Mouse (Mus musculus) heart, postnatal 4 days (tissue): Measurements from ENCODE around the gene Dglucy. TPM values are rescaled to one million over a fixed set of nuclear protein-coding genes. Genes with fewer than 3 reads are reported as not detected.

Experiments used
- DNase-seq: peaks from one replicate; pipeline ENCODE4 v3.0.0; 2021
- total RNA-seq, 2 experiments: library from RNA; stranded (reverse); gene quantifications; 2 replicates each; pipeline ENCODE4 v1.2.3; 2021

Gene Dglucy
- total RNA-seq = 10 to 100 TPM; 14.2 to 17.0 TPM

DNA sequence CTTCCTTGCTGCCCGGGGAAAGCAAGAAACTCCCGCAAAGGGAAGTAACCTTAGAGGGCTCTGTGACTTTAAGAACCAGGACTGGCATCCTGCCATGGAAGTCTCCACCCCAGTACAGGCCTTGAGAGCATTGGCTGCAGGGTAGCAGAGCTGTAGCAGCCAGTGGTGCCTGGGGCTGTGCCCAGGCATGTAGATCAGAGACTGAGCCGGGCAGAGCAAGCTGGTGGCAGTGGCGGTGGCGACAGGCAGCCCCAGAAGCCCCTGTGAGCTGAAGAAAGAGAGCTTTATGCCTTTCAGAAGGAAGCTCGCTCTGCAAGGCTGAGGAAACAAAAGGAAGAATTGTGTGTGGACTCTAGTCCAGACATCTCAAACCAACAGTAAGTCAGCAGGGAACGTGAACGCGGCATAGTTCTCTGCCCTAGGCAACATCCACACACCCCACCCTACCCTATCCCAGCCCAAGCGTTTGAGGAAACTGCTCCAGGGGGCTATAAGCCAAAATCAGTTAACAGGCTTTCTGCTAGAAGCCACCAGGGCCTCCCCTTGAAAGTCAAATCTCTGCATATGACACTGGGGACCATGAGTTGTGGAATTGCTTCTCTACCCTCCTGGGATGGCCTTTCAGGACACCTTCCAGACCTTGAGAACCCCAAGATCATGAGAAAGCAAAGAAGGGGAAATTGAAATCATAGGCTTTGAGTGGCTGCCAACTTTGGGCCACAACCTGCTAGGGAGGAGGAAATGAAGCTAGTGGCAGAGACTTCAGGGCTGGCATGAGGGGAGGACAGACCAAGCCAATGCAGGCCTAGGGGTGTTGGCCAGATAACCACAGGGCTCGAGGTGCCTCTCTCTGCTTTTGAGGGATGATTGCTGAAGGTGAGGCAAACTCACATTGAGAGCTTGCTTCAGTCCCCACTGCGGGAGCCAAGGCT is at the start of gene Dglucy:
Gene Dglucy (plus strand): TSS at position 124 of the 932 bp plus-strand sequence.
- peak; percentile 93 for DNase-seq

DNA sequence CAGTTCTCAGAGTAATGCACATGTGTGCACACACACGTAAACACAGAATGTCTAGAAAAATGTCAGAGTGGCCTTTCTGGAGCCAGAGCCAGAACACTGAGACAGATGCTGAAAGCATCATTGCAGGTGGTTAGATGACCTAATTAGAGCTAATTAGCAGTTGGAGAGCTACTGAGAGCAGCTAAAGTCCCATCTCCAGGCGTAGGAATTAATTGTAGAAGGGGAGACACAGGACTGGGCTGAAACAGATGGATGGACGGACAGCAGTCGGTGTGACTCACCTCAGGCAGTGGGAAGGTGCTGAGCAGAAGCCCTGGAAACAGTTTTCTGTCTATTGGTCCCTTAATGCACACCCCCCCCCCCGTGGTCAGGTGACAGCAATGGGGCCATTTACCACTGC is 43.7 kb upstream of the Dglucy start:
- DNase-seq = no peak

DNA sequence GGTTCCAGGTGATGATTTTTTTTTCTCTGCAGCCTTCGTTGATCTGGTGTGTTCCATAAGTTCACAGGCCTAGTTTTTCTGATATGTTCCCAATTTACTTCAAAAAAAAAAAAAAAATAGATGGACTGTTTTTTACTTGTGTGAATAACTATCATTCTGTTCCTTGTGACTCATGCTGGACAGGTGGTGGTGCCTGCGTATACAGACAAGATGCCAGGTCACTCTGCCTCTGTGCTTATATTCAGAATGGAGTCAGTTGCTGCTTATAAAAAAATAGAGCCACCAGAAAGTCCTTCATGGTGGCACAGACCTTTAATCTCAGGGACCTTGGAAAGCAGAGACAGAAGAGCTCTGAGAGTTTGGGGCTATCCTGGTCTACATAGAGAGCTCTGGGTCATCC is 43.3 kb upstream of the Dglucy start:
- DNase-seq = no peak

DNA sequence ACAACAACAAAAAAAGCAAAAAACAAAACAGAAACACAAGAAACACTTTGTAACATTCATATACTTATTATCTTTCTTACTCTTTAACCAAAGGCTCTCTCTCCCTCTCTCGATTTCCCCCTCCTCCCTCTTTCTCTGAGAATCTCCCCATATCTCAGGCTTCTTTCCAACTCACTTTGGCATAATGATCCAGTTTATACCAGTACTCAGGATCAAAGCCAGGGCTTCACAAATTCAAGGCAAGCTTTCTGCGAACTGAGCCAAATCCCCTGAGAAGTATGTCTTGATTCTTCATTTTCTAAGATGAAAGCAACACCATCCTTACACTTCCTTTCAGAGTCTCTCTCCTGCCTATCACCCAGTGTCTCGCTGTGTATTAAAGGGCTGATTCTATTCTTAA is 40.4 kb upstream of the Dglucy start:
- DNase-seq = no peak

DNA sequence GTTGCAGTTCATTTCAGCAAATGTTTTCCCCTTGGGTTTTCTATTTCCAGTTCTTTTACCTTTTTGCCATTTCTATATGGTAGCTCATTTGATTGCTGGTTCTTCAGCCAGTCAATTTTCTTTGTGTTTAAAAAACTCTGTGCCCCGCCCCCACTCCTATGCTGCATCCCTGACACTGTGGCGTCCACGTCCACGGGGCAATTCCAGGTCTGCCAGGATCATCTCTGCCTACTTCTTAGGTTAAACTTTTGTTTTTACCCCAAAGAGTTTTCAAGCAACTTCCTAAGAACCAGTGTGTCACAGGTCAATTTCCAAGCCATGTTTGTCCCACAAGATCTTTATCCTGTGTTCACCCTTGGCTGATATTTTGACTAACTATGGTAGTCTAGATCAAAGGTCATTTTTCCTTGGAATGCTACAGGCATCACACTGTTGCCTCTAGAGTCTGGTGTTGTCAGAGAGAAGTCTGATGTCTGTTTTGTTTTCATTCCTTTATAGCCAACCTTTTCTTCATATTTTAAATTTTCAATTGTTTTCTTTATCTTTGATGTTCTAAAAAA is 39.8 kb upstream of the Dglucy start:
- DNase-seq = no peak

DNA sequence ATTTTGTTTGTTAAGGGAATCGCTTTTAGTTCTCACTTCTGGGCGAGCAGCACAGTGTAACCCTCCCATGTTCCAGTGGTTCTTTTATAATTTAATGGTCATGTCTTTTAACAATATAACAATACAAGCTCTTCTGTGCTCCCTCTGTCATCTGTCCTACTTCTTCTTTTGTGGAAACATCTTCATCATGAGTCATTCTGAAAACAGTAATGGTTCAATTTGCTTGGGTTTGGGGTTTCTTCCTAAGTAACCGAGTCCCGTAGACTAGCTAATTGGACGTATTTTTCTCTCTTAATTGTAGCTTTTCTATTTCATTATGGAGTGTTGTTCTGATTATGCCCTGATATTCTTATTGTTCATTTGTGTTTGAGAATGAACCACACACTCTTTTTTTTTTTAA is 38.5 kb upstream of the Dglucy start:
- no peak for DNase-seq

DNA sequence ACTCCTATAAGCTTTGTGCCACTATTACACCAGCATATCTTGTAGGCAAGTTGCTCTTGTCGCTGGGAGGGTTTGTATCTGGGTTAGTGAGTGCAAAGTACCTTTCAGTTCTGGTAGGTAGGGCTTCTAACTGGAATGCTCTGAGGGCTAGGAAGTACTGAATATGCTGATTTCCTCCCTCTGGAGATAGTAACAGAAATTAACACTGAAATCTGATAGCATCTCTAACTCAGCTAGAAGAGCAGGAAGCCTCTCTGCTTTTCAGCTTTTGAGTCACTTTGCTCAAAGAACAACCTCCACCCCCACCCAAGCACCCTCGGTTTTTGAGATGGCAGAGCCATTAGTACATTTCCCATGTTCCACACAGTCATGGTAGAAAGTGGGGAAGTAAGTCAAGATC is 36.4 kb upstream of the Dglucy start:
- no peak for DNase-seq

DNA sequence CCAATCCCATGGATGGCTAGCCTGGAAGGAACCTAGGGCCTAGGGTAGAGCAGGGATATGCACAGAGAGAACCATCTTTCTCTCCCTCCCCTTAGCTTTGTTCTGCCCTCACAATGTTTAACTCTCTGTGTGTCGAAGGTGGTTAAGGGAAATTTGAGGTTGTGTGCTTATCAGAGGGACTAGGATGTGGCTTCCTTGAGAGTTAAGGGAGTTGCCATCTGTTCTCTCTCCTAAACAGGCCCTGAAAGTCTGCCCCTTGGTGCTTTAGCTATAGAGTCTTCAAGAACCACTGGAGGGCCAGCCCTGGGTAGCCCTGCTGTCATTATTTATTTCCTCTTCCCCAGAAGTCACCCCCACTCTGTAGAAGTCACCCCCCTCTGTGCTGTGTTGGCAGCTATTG is 25.9 kb upstream of the Dglucy start:
- no peak for DNase-seq

DNA sequence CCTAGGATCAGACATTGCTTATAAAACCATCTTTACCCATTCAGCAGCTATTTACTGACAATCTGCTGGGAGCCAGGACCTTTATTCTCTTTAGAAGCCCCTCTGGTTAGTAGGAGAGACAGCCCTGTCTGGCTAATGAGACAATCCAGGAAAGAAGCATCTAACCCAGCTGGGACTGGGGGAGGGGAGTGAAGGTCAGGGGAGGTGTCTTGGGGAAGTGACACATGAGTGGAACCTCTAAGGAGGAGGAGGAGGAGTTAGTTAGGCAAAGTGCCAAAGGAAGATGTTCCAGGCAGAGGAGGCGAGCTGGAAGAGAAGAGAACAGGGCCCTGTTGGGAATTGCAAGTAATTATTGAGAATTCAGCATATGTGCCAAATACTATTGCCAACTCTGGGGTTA is 25.1 kb upstream of the Dglucy start:
- no peak for DNase-seq

DNA sequence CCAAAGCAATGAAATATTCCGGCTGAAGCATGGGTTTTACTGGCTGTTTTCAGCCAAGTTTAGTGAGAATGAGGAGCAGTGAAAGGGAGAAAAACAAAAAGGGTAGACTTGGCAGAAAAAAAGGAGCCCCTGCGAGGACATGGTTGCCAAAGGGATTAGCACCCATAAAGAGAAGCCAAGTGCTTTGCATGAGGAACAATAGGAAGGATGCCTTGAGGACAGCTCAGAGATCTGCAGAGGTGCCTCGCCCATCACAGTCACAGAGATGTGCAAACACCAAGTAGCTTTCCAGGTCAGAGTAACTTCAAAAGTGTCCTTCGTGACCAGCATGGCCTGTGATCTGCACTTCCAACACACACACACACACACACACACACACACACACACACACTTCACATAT is 21.4 kb upstream of the Dglucy start:
- DNase-seq = no peak

DNA sequence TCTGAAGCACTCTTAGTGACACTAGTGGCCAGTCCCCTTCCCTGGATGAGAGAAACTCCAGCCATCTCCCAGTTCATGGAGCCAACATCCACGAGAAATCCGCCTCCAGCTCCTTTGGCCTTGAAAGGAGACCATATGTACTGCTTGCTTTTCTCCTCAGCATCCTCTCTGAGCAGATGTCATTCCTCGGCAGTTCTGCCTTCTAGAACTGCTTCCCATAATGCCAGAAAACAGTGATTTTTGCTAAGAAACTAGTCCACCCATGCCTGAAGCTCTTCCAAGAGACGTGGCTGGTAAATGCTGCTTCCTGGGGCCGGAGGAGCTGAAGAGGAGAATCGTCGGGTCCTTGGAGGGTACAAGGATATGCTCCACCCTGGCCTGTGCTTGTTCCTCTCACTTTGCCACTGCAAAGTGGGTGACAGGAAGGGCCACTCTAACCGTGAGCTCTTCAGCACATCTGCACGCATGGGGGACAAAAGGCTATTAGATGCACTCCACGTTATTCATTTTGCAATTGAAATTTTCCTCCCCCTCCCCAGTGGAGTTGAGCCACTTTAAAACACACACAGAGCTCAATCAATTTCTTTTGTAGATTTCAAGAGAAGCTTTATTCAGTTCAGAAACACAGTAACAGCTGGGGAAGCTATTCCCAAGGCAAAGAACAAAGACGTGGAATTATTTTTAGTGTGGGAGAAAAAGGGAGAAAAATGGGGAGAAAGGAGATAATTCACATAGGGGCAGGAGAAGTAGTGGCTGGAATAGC is 16.0 kb upstream of the Dglucy start:
- DNase-seq = no peak

DNA sequence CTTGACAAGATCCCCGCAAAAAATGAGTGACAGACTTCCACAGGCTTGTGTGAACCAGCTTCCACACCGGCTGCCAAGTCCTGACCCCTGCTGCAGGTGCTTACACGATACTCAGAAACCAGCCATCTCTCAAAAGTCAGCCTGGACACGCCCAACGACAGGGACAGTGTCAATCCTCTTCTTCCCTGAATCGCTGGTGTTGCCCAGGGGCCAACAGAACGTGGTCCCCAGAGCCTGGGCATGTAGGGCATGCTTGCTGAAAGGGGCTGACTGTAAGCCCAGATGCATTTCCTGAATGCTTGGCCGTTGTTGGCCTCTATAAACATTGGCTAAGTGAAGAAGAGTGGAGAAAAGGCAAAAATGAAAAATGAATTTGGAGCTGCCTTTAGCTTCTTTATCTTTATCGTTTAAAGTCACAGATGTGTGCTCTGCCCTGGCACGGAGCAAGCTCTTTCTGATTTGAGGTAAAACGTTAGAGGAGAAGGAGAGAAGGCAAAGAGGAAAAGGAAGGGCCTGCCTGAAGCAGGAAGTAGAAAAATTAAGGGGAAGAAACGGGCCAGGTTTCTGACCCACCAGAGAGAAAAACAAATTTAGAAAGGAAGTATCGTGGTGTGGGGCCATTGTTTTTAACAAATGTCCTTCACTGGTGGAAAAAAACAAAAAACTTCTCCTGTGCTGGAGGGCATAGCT is 14.4 kb upstream of the Dglucy start:
- DNase-seq = no peak

DNA sequence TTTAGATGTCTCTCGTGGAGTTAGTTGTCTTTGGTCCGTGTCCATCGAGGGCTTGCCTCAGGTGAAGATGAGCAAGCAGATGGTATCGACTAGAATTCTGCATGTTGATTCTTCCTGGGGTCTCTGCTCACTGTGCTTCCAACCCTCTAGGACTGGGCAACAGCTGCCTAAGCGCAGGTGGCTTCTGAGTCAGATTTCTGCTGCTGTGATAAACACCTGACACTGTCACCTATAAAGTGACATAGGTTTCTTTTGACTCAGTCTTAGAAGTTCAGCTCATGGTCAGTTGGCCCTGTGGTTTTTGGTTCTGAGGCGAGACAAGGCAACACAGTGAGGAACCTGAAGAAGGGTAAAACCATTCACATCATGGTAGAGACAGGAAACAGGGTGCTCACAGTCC is 9.0 kb upstream of the Dglucy start:
- DNase-seq = no peak

DNA sequence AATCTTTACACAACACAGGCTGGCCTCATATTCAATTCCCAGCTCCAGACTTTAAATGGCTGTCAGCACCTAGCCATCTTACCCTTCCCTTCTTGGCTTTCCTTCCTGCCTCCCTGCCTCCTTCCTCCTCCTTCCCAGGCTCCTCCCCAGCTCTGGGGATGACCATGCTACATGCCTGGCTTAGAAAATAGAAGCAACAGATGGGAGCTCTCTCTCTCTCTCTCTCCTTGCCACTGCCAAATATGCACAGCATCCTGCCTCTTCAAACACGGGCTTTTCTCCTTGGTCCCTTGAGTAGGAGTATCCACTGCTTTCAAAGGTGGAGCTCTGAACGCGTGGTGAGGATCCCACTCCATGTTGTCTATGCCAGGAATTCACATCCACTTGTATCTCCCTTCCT is 8.1 kb upstream of the Dglucy start:
- DNase-seq = no peak

DNA sequence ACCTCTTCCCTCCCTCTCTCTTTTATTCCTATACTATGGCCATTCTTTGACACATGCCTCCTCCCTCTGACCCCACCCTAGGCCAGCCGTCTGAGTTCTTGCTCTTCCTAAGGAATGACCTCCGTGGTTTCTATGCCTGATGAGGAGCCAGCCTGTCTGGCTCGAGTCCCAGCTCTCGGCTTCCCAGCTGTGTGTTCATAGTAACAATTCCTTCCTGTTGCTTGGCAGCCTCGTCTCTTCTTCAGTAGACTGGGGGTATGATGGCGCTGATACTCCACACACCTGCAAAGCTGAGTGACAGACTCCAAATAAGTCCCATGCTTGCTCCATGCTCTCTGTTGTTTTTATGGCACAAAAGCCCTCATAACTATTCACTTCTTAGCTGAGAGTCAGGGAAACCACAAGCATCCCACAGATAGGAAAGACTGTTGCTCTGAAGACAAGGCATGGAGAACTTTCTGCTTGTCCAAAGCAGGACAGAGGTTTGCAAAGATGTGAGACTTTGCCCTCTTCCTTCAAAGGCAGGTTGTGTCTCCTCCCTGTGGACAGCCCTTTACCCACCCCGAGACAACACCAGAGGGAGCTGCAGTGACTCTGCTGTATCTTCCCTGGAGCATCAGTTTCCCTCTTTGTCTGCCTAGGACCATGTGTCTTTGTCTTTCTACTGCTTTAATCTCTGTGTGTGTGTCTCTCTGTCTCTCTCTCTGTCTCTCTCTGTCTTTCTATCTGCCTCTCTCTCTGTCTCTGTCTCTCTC is 6.5 kb upstream of the Dglucy start:
- peak; percentile 56 for DNase-seq

DNA sequence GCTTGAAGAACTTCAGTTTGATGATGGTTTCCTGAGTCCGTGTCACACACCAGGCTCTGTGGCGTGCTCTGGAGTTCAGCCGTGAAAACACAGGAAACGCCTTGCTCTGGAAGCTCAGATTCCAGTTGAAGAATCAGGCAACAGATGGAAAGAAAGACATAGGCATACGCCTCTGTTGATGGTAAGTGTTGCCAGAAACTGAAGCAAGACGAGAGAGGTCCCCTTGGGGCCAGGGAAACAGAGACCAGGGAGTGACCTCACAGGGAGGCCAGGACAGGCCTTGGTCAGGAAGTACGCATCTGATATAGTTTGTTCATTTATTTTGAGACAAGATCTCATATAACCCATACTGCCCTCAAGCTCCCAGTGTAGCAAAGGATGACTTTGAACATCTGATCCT is 4.1 kb upstream of the Dglucy start:
- DNase-seq = peak; percentile 24

DNA sequence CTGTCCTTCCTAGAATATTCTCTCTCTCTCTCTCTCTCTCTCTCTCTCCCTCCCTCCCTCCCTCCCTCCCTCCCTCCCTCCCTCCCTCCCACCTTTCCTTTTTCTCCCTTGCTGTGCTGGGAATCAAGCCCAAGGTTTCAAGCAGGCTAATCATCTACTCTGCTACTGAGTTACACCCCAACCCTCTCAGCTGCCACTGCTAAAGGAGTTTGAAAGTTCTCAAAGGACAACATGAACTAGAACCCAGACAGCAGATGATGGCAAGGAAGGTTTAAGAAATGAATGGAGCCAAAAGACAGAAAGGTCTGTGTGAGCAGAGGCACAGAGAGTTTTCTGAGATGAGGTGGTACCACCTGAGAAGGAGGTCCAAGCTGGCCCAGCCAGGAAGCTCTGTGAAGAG is 3.6 kb upstream of the Dglucy start:
- no peak for DNase-seq

DNA sequence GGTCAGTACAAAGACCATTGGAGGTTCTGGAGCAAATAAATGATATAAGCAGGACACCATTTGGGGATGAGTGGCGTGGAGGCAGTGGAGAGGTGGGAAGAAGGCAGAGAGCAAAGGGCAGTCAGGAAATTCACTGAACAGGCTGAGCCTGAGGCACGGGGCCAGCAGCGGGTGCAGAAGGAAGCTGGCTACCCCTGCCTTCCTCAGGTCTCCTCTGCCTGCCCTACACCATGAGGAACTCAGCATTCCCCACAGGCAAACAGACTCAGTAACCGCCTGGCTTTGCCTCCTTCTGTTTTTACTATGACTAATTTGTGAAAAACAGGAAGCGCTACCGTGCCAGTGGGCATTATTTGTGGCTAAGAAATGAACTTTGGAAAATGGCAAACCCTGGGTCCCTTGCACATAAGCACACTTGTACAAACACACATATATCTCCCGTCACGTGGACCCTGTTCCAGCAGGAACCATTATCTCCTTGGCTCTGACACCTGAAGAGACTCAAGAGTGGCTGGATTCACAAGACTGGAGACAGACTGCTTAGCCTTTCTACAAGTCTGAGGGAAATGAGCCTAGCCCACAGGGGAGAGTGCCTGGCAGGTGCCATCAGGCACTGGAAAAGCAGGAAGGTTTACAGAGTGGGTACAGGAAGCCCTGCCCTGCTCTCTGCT is 2.8 kb upstream of the Dglucy start:
- DNase-seq = peak; percentile 11

DNA sequence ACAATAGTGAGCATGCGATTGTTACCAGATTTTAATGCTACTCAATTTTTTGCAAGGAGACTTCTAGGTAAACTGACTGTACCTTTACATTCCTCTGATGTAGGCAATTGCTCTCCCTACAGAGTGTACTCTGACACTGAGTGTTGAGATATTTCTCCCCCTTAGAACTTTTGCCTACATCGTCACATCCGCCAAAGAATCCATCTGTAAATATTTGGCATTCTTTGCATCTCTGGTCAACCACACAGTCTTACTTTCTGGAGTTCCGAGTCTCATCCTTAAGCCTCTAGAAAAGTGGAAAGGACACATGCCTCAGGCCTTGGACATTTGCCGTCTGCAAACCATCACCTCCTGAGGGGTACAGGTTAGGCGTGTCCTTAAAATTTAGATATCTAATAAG is 1.9 kb upstream of the Dglucy start:
- peak; percentile 2 for DNase-seq

DNA sequence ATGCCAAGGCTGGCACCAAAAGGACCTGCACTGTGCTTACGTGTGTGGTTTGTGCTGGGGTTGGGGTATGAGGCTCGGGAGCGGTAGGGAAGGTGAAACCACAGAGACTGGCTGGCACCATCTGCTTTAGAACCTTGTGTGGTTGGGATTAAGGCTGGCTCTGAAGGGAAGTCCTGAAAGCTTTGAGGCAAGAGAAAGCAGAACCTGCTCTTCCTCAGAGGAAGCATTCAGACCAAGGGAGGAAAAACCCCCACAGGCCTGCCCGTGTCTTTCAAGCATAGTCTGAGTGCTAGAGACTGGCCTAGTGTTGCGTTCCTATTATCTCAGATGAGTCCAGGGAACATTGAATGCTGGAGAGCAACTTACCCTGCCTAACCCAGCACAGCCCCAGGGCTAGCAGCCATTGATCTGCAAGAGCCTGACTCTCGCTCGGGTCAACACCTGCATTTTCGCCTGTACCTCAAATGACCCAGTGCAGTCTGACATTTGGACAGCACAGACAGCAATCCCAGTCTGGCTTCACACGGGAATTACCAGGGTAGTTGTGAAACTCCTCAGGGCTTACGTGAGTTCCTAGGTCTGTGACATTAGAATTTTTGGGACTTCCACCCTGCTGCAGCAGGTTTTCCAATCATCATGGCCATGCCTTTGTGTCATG is 452 bp upstream of the Dglucy start:
- DNase-seq = no peak

DNA sequence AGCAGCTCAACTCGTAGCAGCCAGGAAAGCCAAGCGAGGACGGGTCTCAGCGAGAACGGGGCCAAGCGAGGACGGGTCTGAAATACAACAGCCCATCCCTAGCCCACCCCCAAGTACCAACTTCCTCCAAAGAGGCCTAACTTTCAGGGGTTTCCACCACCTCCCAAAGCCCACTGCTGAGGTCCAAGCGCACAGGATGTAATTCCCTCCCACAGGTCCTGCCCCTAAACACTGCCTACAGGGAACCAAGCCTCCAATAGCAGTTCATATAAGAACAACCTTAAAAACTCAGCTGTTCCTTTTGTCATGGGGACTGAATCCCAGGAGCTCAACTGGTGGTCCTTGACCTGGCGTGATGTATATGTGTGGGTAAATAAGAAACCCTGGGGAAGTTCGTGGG is 1.6 kb downstream of the Dglucy start:
- DNase-seq = peak; percentile 2
